Mouse (Mus musculus): Measurements from ENCODE around the gene Nphs2. TPM values are rescaled to one million over a fixed set of nuclear protein-coding genes. Genes with fewer than 3 reads are reported as not detected.
"Not testable (repeated sequence)": the region's sequence is repeated elsewhere in the genome, so short reads cannot be mapped to it uniquely, and the experiment has no call there.

The Nphs2 gene
- total RNA-seq, 1 experiment: not detected

DNA sequence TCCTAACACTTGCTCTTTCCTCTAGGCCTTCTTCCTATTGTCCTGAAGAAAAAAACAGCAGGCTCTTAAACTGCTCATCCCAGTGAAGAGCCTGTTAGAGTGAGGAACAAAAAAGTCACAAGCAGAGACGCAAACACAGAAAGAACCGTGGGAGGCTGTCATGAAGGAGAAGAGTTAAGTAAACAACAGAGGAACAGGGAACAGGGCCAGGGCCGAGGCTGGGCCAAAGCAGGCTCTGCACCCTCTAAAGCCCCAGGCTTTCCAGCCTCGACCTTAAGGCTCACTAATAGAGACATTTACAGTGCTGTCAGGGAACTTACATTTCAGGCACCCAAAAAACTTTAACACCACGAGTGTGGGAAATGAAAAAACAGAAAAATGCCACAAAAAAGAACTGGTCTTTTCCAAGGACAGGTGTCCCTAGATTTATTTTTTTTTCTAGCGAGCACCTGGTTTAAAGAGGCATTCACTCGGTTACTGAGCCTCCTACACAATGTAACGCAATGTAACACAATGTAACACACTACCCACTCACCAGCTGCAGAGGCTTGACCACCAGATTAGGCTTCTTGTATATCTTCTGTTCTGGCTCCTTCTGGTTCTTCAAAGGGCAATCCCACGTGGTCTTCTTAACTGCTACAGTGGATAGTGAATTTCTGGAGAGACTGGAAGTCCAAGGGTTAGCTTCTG is 25.5 kb upstream of the Nphs2 start:
- in situ Hi-C loops (cut with MboI; ENCODE audit: low sequenced_read_pairs in 2 of 2, unreplicated experiment in 2 of 2): no loop called here
- H3K36me3 ChIP-seq (ENCODE audit: control insufficient read depth, insufficient read depth, low read length, poor library complexity, severe bottlenecking): no peaks in the 10 kb centered on the region
- DNase-seq (ENCODE audit: low read depth, low spot score): no peak
- H3K9me3 ChIP-seq (ENCODE audit: control insufficient read depth, insufficient read depth, low read depth, low read length): no peaks in the 10 kb centered on the region
- H3K27ac ChIP-seq (ENCODE audit: insufficient read depth, low read depth, low read length, poor library complexity, severe bottlenecking): no peak overlapping the region
- no peak for TF ChIP-seq ZC3H11A (IDR thresholded peaks at IDR 0.05; ENCODE audit: borderline replicate concordance, low read depth, low read length)
- no peak for TF ChIP-seq ZNF384 (IDR thresholded peaks at IDR 0.05; ENCODE audit: low read depth, low read length)
- no peak for TF ChIP-seq HCFC1 (IDR thresholded peaks at IDR 0.05; ENCODE audit: borderline replicate concordance, insufficient read depth, low read length)
- no peak for TF ChIP-seq CHD2 (IDR thresholded peaks at IDR 0.05; ENCODE audit: low read depth, low read length)
- no peak for TF ChIP-seq MAFK (IDR thresholded peaks at IDR 0.05; ENCODE audit: insufficient read depth, low read depth, low read length)
- H3K4me1 ChIP-seq (ENCODE audit: control insufficient read depth in 2 of 2, insufficient read depth in 2 of 2, low read length in 2 of 2, poor library complexity in 1 of 2): no peaks in the 10 kb centered on the region
- no peak overlapping the region for H3K9ac ChIP-seq (ENCODE audit: insufficient read depth, low read depth, low read length, poor library complexity, severe bottlenecking)
- no peak overlapping the region for H3K4me3 ChIP-seq (ENCODE audit: insufficient read depth in 1 of 2, low read depth in 1 of 2, low read length in 2 of 2, poor library complexity in 1 of 2, severe bottlenecking in 1 of 2)

DNA sequence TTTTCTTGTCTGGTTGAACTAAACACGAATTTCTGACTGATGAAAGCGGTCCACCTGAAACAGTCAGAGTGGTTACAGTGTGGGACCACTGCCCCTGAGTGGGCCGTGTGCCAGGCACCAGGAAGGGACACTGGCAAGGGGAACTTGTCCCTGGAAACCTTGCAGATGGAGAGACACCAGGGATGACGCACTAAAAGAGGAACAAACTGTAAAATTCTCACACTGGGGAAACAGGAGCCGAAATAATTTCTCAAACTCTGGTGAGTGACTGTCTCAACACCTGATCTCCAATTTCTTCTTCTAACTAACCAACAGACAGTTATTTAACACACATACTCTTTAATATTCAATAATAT is 25.0 kb upstream of the Nphs2 start:
- in situ Hi-C loops (cut with MboI; ENCODE audit: low sequenced_read_pairs in 2 of 2, unreplicated experiment in 2 of 2): no loop called here
- Histone ChIP-seq H3K9me3 (ENCODE audit: control insufficient read depth, insufficient read depth, low read depth, low read length) (no peaks in the 10 kb centered on the region), H3K9ac (ENCODE audit: insufficient read depth, low read depth, low read length, poor library complexity, severe bottlenecking) (no peak overlapping the region), H3K4me3 (ENCODE audit: insufficient read depth in 1 of 2, low read depth in 1 of 2, low read length in 2 of 2, poor library complexity in 1 of 2, severe bottlenecking in 1 of 2) (no peak overlapping the region), H3K27ac (ENCODE audit: insufficient read depth, low read depth, low read length, poor library complexity, severe bottlenecking) (no peak overlapping the region), H3K4me1 (ENCODE audit: control insufficient read depth in 2 of 2, insufficient read depth in 2 of 2, low read length in 2 of 2, poor library complexity in 1 of 2) (no peaks in the 10 kb centered on the region), H3K36me3 (ENCODE audit: control insufficient read depth, insufficient read depth, low read length, poor library complexity, severe bottlenecking) (no peaks in the 10 kb centered on the region)
- TF ChIP-seq ZC3H11A (IDR thresholded peaks at IDR 0.05; ENCODE audit: borderline replicate concordance, low read depth, low read length): no peak
- no peak for TF ChIP-seq CHD2 (IDR thresholded peaks at IDR 0.05; ENCODE audit: low read depth, low read length)
- no peak for TF ChIP-seq HCFC1 (IDR thresholded peaks at IDR 0.05; ENCODE audit: borderline replicate concordance, insufficient read depth, low read length)
- TF ChIP-seq MAFK (IDR thresholded peaks at IDR 0.05; ENCODE audit: insufficient read depth, low read depth, low read length): no peak
- TF ChIP-seq ZNF384 (IDR thresholded peaks at IDR 0.05; ENCODE audit: low read depth, low read length): no peak
- no peak for DNase-seq (ENCODE audit: low read depth, low spot score)

DNA sequence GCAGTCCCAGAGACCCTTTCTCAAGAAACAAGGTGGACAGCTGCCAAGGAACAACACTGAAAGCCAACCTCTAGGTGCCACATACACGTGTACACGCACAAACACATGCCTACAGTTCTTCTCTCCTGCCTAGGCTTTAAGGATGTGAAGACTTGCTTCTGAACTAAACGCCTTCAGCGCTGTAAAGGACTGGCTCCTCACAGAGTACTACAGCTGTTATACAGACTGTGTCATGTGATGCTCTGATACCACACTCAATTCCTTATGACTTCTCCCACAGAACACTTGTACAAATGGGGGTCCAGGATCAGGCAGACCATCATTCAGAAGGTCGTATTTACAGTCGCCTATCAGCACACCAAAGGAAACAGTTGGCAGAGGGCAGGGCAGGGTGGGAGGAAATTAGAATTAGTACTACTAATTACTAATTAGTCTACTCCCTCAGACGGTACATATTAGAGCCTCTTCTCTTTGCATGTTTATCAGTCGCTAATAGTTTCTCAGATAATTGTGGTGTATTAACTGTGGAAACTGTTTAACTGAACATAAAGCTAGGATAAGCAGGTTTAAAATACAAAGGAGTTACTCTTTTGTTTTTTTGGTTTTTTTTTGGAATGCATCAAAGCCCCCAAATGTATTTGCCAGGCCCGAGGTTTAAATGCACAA is 21.8 kb upstream of the Nphs2 start:
- Histone ChIP-seq H3K4me1 (ENCODE audit: control insufficient read depth in 2 of 2, insufficient read depth in 2 of 2, low read length in 2 of 2, poor library complexity in 1 of 2) (no peaks in the 10 kb centered on the region), H3K4me3 (ENCODE audit: insufficient read depth in 1 of 2, low read depth in 1 of 2, low read length in 2 of 2, poor library complexity in 1 of 2, severe bottlenecking in 1 of 2) (no peak overlapping the region), H3K9me3 (ENCODE audit: control insufficient read depth, insufficient read depth, low read depth, low read length) (no peaks in the 10 kb centered on the region), H3K36me3 (ENCODE audit: control insufficient read depth, insufficient read depth, low read length, poor library complexity, severe bottlenecking) (no peaks in the 10 kb centered on the region), H3K9ac (ENCODE audit: insufficient read depth, low read depth, low read length, poor library complexity, severe bottlenecking) (no peak overlapping the region), H3K27ac (ENCODE audit: insufficient read depth, low read depth, low read length, poor library complexity, severe bottlenecking) (no peak overlapping the region)
- no peak for DNase-seq (ENCODE audit: low read depth, low spot score)
- in situ Hi-C loops (cut with MboI; ENCODE audit: low sequenced_read_pairs in 2 of 2, unreplicated experiment in 2 of 2): no loop called here
- TF ChIP-seq MAFK (IDR thresholded peaks at IDR 0.05; ENCODE audit: insufficient read depth, low read depth, low read length): no peak
- TF ChIP-seq ZC3H11A (IDR thresholded peaks at IDR 0.05; ENCODE audit: borderline replicate concordance, low read depth, low read length): no peak
- TF ChIP-seq CHD2 (IDR thresholded peaks at IDR 0.05; ENCODE audit: low read depth, low read length): no peak

DNA sequence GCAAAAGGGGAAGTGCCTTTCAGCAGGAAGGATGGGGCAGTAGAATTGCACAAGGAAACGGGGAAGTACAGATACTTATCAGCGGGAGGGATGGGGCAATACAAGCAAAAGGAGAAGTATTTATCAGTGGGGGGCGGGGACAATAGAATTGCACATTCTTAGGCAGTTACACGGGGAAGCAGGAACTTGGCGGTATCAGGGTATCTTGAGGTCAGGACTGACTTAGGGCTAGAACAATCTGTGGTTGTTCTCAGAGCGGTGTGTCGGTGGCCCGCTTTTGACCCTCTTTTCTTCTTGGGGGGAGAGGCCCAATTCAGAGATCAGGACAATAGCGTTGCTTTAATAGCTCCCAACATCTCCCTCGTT is 21.3 kb upstream of the Nphs2 start:
- H3K27ac ChIP-seq (ENCODE audit: insufficient read depth, low read depth, low read length, poor library complexity, severe bottlenecking); DNase-seq (ENCODE audit: low read depth, low spot score); in situ Hi-C loops (cut with MboI; ENCODE audit: low sequenced_read_pairs in 2 of 2, unreplicated experiment in 2 of 2); H3K9me3 ChIP-seq (ENCODE audit: control insufficient read depth, insufficient read depth, low read depth, low read length); H3K4me3 ChIP-seq (ENCODE audit: insufficient read depth in 1 of 2, low read depth in 1 of 2, low read length in 2 of 2, poor library complexity in 1 of 2, severe bottlenecking in 1 of 2); H3K9ac ChIP-seq (ENCODE audit: insufficient read depth, low read depth, low read length, poor library complexity, severe bottlenecking); H3K36me3 ChIP-seq (ENCODE audit: control insufficient read depth, insufficient read depth, low read length, poor library complexity, severe bottlenecking); H3K4me1 ChIP-seq (ENCODE audit: control insufficient read depth in 2 of 2, insufficient read depth in 2 of 2, low read length in 2 of 2, poor library complexity in 1 of 2): not testable (repeated sequence)

DNA sequence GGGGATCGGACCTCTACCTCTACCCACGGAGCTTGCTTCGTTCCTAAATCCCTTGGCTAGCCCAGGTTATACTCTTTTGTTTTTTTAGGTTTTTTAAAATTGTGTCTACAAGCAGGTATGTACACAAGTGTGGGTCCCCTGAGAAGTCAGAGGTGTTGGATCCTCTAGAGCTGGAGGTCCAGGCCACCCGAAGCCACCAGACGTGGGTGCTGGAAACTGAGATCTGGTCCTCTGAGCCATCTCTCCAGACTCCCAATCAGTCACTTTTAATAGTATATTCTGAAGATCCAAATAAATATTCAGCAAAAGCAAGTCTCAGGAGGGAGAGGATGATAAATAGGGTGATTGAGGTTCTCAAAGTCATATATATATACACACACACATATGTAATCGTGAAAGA is 20.5 kb upstream of the Nphs2 start:
- DNase-seq (ENCODE audit: low read depth, low spot score): no peak
- H3K9ac ChIP-seq (ENCODE audit: insufficient read depth, low read depth, low read length, poor library complexity, severe bottlenecking): no peak overlapping the region
- no peak overlapping the region for H3K4me3 ChIP-seq (ENCODE audit: insufficient read depth in 1 of 2, low read depth in 1 of 2, low read length in 2 of 2, poor library complexity in 1 of 2, severe bottlenecking in 1 of 2)
- H3K27ac ChIP-seq (ENCODE audit: insufficient read depth, low read depth, low read length, poor library complexity, severe bottlenecking): no peak overlapping the region
- TF ChIP-seq MAFK (IDR thresholded peaks at IDR 0.05; ENCODE audit: insufficient read depth, low read depth, low read length) (no peak), HCFC1 (IDR thresholded peaks at IDR 0.05; ENCODE audit: borderline replicate concordance, insufficient read depth, low read length) (no peak), CHD2 (IDR thresholded peaks at IDR 0.05; ENCODE audit: low read depth, low read length) (no peak), ZC3H11A (IDR thresholded peaks at IDR 0.05; ENCODE audit: borderline replicate concordance, low read depth, low read length) (no peak)
- no peaks in the 10 kb centered on the region for H3K9me3 ChIP-seq (ENCODE audit: control insufficient read depth, insufficient read depth, low read depth, low read length)
- in situ Hi-C loops (cut with MboI; ENCODE audit: low sequenced_read_pairs in 2 of 2, unreplicated experiment in 2 of 2): no loop called here
- H3K36me3 ChIP-seq (ENCODE audit: control insufficient read depth, insufficient read depth, low read length, poor library complexity, severe bottlenecking): no peaks in the 10 kb centered on the region
- H3K4me1 ChIP-seq (ENCODE audit: control insufficient read depth in 2 of 2, insufficient read depth in 2 of 2, low read length in 2 of 2, poor library complexity in 1 of 2): no peaks in the 10 kb centered on the region

Data from ES-E14 (cell line).